Mouse (Mus musculus) lung, embryonic 15.5 days (tissue): ENCODE data around the gene Gon7. TPM values are rescaled to one million over a fixed set of nuclear protein-coding genes. Genes with fewer than 3 reads are reported as not detected.

Source experiments
- ATAC-seq: fragments of 200-750 bp; cut with Nextera tagmentation; 2 replicates; pipeline ENCODE4 v1.8.0; 2017; ENCODE audit warnings: moderate number of reproducible peaks, borderline replicate concordance; ENCODE audit not compliant: low FRiP score, low TSS enrichment; ENCODE audit errors: extremely low read depth
- H3K27ac ChIP-seq: fragments of 300-500 bp; sonication (generic); 2 replicates; pipeline ENCODE4 v1.5.1; 2015; ENCODE audit warnings: moderate library complexity, mild to moderate bottlenecking, inconsistent platforms
- H3K27me3 ChIP-seq: fragments of 300-500 bp; sonication (generic); 2 replicates; pipeline ENCODE4 v1.6.1; 2015; ENCODE audit warnings: inconsistent platforms
- H3K36me3 ChIP-seq: fragments of 300-500 bp; sonication (generic); 2 replicates; pipeline ENCODE4 v1.6.1; 2015; ENCODE audit warnings: inconsistent platforms
- H3K4me1 ChIP-seq: fragments of 300-500 bp; sonication (generic); 2 replicates; pipeline ENCODE4 v1.6.1; 2015; ENCODE audit warnings: inconsistent platforms
- H3K4me2 ChIP-seq: fragments of 300-500 bp; sonication (generic); 2 replicates; pipeline ENCODE4 v1.6.1; 2015; ENCODE audit warnings: inconsistent platforms, mild to moderate bottlenecking, moderate library complexity
- H3K4me3 ChIP-seq: fragments of 300-500 bp; sonication (generic); 2 replicates; pipeline ENCODE4 v1.5.1; 2015; ENCODE audit warnings: mild to moderate bottlenecking, inconsistent platforms
- H3K9ac ChIP-seq: fragments of 300-500 bp; sonication (generic); 2 replicates; pipeline ENCODE4 v1.6.1; 2015; ENCODE audit warnings: inconsistent platforms
- H3K9me3 ChIP-seq: fragments of 300-500 bp; sonication (generic); 2 replicates; pipeline ENCODE4 v1.6.1; 2016; ENCODE audit warnings: inconsistent platforms
- WGBS: fragments of 180-500 bp; shearing (Covaris S2); methylation state at CpG from one replicate; pipeline ENCODE4 v1.1.7; 2015; 5-methylcytosine and 5-hydroxymethylcytosine counted together
- polyA plus RNA-seq: library from polyadenylated mRNA; unstranded; fragments of >200 nt; fragmentation: Nextera tagmentation; extraction: Ambion mirVana; gene quantifications from 2 replicates; pipeline ENCODE4 v1.2.1, GENCODE M21; 2015

Gon7 gene
- 29.5 and 31.3 TPM in 2 replicates for polyA plus RNA-seq

DNA sequence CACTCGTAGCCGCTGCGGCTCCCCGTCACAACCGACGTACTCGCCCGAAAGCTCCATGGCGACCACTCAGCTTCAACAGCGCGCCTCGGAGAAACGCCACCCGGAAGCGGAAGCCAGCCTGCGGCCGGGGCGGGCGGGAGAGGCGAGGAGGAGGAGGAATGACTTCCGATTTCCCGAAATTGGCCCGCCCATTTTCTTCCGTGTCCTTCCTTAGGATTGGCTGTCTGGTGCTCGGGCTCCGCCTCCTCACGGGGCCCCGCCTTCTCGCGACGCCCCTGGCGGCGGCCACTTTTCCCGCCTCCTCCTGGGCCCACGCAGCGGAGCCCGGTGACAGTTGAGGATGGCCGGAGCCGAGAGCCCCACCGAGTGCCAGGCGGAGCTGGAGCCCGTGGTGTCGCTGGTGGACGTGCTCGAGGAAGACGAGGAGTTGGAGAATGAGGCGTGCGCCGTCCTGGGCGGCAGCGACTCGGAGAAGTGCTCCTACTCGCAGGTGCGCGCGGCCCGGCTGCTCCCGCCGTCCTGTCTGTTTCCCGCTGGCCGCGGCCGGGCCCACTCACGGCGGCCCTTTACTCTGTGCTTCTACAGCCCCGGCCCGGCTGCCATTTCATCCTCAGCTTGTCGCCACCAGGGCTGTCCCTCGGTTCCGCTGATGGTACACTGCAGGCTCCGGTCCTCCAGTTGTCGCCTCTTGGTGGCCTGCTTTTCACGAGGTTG lies at the start of gene Gon7, which contains the start of the genes Gm28051 and Ubr7:
TSS of gene Gon7 (minus strand) at position 115 of the 714 bp plus-strand sequence.
TSS of gene Gm28051 (minus strand) at position 77 of the 714 bp plus-strand sequence.
TSS of gene Ubr7 (plus strand) at position 279 of the 714 bp plus-strand sequence.
- Histone ChIP-seq H3K9ac (peak within 1 kb of the TSS; percentile 84), H3K27me3 (no peaks in the 10 kb centered on the region), H3K27ac (peak within 1 kb of the TSS; percentile 95), H3K36me3 (peaks cover 7% of the 10 kb centered on the region), H3K9me3 (no peaks in the 10 kb centered on the region), H3K4me3 (peak within 1 kb of the TSS; percentile 93), H3K4me2 (peak within 1 kb of the TSS; percentile 81), H3K4me1 (peaks cover 24% of the 10 kb centered on the region)
- 0% methylated on average over 63 of the region's 73 CpGs for WGBS
- peak; percentile 98 for ATAC-seq

DNA sequence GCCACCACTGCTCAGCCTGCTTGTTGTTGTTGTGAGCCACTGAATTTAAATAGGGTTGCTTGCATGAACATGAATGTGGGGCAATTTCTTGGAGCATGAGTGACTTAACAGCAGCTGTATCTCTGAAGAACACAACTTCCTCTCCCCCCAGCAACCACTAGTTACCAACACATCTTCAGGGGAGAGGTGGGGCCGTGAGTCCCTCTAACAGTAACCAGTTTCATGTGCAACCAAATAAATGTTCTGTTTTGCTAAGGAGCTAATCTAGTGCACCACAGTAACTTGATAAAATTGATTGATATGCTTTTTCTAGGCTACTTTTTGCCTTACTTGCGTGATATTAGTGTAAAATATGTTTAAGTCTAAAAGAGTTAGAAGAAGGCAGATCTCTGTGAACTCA lies 41.9 kb upstream of the Gon7 start:
- no peak for ATAC-seq
- Histone ChIP-seq H3K4me2 (no peak overlapping the region), H3K36me3 (peaks cover 21% of the 10 kb centered on the region; the same call in 1 of the 2 replicates), H3K27ac (no peak overlapping the region), H3K9ac (no peak overlapping the region), H3K4me1 (no peaks in the 10 kb centered on the region), H3K9me3 (no peaks in the 10 kb centered on the region), H3K27me3 (no peaks in the 10 kb centered on the region), H3K4me3 (no peak overlapping the region)
- WGBS: 78% methylated on average over 2 of the region's 2 CpGs

DNA sequence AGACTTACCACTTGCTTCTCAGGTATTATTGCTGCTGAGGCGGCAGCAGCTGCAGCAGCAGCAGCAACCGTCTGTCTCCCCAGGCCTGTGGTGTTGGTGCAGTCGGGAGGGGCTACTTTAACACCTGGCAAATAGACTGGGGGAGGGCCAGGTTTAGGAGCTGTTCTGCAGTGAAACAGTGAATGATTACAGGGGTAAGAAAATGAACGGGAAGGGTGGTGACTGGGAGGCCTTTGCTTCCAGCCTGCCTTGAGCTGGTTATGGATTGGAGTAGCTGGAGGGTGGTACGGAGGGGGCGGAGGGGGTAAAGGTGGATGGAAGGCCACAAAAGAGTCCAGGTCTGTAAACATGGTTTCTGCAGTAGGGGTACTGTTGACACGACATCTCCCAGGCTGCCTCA lies 30.3 kb upstream of the Gon7 start:
- Histone ChIP-seq H3K4me2 (no peak overlapping the region), H3K36me3 (peaks cover 76% of the 10 kb centered on the region), H3K9me3 (no peaks in the 10 kb centered on the region), H3K27me3 (no peaks in the 10 kb centered on the region), H3K9ac (no peak overlapping the region), H3K4me1 (no peaks in the 10 kb centered on the region), H3K27ac (no peak overlapping the region), H3K4me3 (no peak overlapping the region)
- ATAC-seq: no peak
- WGBS: 82% methylated on average over 7 of the region's 7 CpGs

DNA sequence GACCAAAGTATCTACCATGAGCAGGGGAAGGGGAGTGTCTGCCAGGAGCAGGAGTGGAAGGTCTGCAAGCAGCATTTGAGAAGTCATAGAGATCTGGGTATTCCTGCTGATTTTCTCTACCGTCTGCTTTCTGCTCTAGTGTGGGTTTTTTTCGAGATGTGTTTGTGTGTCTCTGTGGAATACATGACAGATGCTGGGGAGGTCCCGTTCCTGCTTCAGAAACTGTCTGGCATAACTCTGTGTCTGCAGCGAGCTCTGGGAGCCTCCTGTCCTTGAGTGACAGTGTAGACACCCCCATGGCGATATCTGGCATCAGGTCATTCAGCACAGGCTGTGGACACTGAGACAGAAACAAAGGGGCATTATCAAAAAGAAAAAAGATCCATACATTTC lies 28.0 kb upstream of the Gon7 start:
- H3K9me3 ChIP-seq: no peaks in the 10 kb centered on the region
- no peak for ATAC-seq
- H3K27ac ChIP-seq: no peak overlapping the region
- no peaks in the 10 kb centered on the region for H3K4me1 ChIP-seq
- no peaks in the 10 kb centered on the region for H3K27me3 ChIP-seq
- H3K9ac ChIP-seq: no peak overlapping the region
- 84% methylated on average over 5 of the region's 5 CpGs for WGBS
- H3K4me3 ChIP-seq: no peak overlapping the region
- no peak overlapping the region for H3K4me2 ChIP-seq
- peaks cover 59% of the 10 kb centered on the region for H3K36me3 ChIP-seq

DNA sequence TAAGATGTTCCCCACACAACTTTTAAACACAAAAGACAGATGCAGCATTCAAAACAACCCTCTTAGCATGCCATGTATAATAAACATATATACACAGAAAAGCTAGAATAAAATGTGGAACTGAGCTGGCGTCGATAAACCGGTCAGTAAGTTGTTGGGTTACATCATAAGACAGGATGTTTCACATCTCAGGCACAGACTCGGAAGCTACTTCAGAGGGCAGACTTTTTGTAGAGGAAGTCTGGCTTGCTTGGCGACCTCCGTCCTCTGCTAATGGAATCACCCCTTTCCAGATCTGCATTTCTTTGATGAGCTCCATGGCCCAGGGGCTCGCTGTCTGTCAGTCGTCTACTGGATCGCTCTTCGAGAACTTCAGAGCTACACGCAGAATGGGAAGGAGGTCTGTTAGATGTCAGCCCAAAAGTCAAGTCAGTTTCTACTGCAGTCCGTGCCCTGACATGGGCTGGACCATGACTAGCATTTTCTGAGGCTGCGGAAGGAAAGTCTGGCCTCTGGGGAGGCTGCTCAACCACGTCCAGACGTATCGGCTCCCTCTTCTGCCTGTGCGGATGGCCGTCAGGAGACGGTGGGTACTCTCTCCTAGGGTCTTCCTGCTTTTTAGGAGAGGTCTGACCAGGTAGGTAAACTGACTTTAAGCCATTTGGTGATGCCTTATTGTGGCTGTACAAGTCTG lies 27.4 kb upstream of the Gon7 start:
- no peak for ATAC-seq
- no peak overlapping the region for H3K4me2 ChIP-seq
- no peaks in the 10 kb centered on the region for H3K9me3 ChIP-seq
- H3K9ac ChIP-seq: no peak overlapping the region
- H3K27me3 ChIP-seq: no peaks in the 10 kb centered on the region
- no peak overlapping the region for H3K4me3 ChIP-seq
- no peaks in the 10 kb centered on the region for H3K4me1 ChIP-seq
- no peak overlapping the region for H3K27ac ChIP-seq
- 89% methylated on average over 19 of the region's 19 CpGs for WGBS
- H3K36me3 ChIP-seq: peaks cover 54% of the 10 kb centered on the region

DNA sequence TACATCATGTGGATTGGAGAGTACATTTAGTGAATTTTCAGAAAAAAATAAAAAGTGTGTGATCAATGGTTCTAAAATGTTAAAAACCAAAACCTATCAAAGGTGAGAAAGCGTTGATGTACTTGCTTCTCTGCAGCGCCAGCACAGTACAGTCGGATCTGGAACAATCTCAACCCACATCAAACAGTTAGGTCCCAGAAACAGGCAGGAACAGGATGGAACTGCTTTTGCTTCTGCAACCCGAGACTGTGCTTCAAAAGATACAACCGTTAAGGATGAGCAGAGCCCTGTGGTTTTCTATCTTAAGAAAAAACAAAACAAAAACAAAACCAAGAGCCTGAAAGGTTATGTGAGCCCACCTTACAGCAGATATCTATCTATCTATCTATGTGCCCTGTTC lies 25.2 kb upstream of the Gon7 start:
- Histone ChIP-seq H3K4me1 (no peaks in the 10 kb centered on the region), H3K9me3 (no peaks in the 10 kb centered on the region), H3K27ac (no peak overlapping the region), H3K4me3 (no peak overlapping the region), H3K27me3 (no peaks in the 10 kb centered on the region), H3K9ac (no peak overlapping the region), H3K4me2 (no peak overlapping the region), H3K36me3 (peaks cover 42% of the 10 kb centered on the region)
- 87% methylated on average over 5 of the region's 5 CpGs for WGBS
- no peak for ATAC-seq

DNA sequence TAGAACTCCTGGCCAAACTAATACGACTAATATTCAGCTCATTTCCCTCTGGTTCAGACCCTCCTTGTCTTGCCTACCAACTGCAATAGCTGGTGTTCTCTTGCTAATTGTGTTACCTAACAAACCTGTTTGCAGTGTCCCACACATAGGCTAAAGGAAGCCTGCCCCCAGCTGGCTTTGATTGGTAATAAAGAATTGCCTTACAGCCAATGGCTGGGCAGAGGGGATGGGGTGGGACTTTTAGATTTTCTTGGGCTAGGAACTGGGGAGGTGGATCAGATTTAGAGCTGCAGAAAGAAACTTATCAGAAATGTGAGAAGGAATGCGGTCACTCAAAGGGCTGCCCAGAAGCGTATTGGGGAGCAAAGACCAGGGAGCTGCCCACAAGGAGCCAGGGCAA lies 21.8 kb upstream of the Gon7 start:
- no peak overlapping the region for H3K27ac ChIP-seq
- H3K4me1 ChIP-seq: no peaks in the 10 kb centered on the region
- peak; percentile 79 for ATAC-seq
- H3K36me3 ChIP-seq: peaks cover 39% of the 10 kb centered on the region
- no peak overlapping the region for H3K4me2 ChIP-seq
- H3K9me3 ChIP-seq: no peaks in the 10 kb centered on the region
- WGBS: 45% methylated on average over 3 of the region's 3 CpGs
- no peak overlapping the region for H3K9ac ChIP-seq
- no peaks in the 10 kb centered on the region for H3K27me3 ChIP-seq
- no peak overlapping the region for H3K4me3 ChIP-seq

DNA sequence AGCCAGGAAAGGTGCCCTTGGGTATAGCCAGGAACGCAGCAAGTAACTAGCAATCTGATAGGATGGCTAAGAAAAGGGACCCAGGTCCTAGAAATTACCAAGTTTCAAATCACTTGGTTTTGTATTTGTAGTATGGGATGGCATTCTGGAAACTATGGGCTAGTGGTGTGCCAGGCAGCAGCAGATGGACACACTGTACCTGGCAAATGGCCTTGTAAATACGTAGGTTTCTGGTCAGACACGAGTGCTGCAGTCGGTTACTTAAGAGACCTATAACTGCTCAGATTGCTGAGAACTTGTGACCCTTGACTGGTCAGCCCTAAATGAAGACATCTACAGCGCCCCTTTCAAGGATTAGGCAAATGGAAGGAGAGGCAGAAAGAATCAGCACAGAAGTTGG lies 20.5 kb upstream of the Gon7 start:
- WGBS: 83% methylated on average over 5 of the region's 5 CpGs

DNA sequence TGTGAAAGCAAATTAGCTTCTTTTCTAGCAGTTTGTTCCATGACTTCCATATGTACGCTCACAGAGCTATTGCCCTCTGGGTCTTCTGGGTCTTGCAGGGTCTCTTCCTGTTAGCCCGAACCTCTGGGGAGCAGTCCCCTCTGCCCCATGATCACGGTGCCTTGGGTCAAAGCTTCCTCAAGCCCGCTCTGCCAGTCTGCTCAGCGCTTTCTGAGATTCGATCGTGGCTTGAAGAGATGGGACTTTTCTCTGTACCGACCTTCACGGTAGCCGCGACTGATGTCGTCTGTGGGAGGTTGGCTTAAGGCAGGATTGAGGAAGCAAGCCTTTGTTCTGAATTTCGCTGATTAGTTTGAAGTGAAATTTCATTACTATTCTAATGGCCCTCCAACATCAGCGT lies 18.4 kb upstream of the Gon7 start:
- no peaks in the 10 kb centered on the region for H3K9me3 ChIP-seq
- H3K27ac ChIP-seq: no peak overlapping the region
- ATAC-seq: no peak
- H3K27me3 ChIP-seq: no peaks in the 10 kb centered on the region
- H3K36me3 ChIP-seq: peaks cover 55% of the 10 kb centered on the region
- H3K4me1 ChIP-seq: no peaks in the 10 kb centered on the region
- 89% methylated on average over 14 of the region's 14 CpGs for WGBS
- H3K4me2 ChIP-seq: no peak overlapping the region
- no peak overlapping the region for H3K9ac ChIP-seq
- H3K4me3 ChIP-seq: no peak overlapping the region

More for the DNA sequence above, 20.5 kb upstream of the Gon7 start:
- Histone ChIP-seq H3K9ac (no peak overlapping the region), H3K27ac (no peak overlapping the region), H3K4me2 (no peak overlapping the region), H3K4me1 (no peaks in the 10 kb centered on the region), H3K9me3 (no peaks in the 10 kb centered on the region), H3K36me3 (peaks cover 39% of the 10 kb centered on the region), H3K4me3 (no peak overlapping the region), H3K27me3 (no peaks in the 10 kb centered on the region)
- ATAC-seq: no peak

DNA sequence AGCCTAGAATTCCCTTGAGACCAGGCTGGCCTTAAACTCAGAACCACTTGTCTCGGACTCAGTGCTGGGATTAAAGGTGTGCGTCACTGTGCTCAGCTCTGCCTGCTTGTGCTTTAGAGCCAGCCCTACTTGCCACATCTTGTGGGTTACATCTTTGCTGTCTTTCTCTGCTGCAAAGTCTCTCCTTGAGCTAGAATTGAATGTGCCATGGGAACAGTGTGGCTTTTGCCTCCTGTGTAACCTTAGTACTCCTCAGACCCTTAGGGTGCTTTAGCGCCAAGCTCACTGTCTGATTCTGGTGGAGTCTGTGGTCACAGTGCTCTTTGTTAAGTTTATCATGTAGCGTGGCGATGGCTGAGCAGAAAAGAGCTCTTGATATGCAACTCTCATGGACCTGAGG lies 15.1 kb upstream of the Gon7 start:
- H3K4me3 ChIP-seq: no peak overlapping the region
- H3K27ac ChIP-seq: no peak overlapping the region
- H3K9me3 ChIP-seq: no peaks in the 10 kb centered on the region
- H3K36me3 ChIP-seq: peaks cover 84% of the 10 kb centered on the region
- 94% methylated on average over 5 of the region's 5 CpGs for WGBS
- H3K9ac ChIP-seq: no peak overlapping the region
- no peaks in the 10 kb centered on the region for H3K27me3 ChIP-seq
- no peaks in the 10 kb centered on the region for H3K4me1 ChIP-seq
- no peak; the same call in 1 of the 2 replicates for ATAC-seq
- H3K4me2 ChIP-seq: no peak overlapping the region

DNA sequence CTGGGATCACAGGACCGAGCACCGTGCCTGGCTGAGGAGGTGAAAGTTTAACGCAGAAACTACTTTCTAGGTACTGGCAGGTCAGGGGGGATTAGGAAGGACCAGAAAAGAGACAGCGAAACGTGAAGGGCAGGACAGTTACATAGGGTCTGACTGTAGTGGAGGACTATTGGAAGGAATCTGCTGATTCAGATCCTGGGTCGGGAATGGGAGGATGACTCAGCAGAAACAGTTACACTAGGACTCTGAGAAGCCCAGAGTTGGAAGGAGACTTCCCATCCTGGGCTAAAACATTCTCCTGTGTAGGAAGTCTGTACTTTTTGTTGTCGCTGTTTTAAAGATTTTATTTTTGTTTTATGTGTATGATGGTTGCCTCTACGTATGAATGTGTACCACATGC lies 14.0 kb upstream of the Gon7 start:
- WGBS: 95% methylated on average over 8 of the region's 8 CpGs
- Histone ChIP-seq H3K4me2 (no peak overlapping the region), H3K9ac (no peak overlapping the region), H3K4me1 (no peaks in the 10 kb centered on the region), H3K36me3 (peaks cover 85% of the 10 kb centered on the region), H3K9me3 (no peaks in the 10 kb centered on the region), H3K4me3 (no peak overlapping the region), H3K27me3 (no peaks in the 10 kb centered on the region), H3K27ac (no peak overlapping the region)
- no peak for ATAC-seq

DNA sequence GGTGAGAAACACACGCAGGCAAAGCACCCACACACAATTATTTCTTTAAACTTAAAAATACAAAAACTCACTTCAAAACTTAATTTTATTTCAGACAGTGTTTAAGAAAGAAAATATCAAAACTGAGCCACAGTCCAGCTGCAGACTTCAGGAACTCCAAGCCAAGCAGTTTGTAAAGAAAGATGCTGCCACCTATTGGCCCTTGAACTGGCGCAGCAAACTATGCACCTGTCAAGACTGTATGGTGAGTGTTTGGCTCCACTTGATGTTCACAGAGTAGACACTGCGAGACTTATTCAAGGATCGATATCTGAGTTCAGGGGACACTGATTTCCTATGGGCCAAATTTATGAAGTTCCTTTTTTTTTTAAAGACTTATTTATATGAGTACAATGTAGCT lies 11.4 kb upstream of the Gon7 start:
- Histone ChIP-seq H3K27me3 (no peaks in the 10 kb centered on the region), H3K36me3 (peaks cover 82% of the 10 kb centered on the region), H3K9me3 (no peaks in the 10 kb centered on the region), H3K27ac (no peak overlapping the region), H3K9ac (no peak overlapping the region), H3K4me2 (no peak overlapping the region), H3K4me3 (no peak overlapping the region), H3K4me1 (no peaks in the 10 kb centered on the region)
- 85% methylated on average over 4 of the region's 4 CpGs for WGBS
- ATAC-seq: no peak
